Mouse (Mus musculus): ENCODE measurements around the gene Ttc7b.

Ttc7b gene

GRCm38 (mm10) chr12:100328998-100329397 is 191.6 kb downstream of the Ttc7b start:
- DNase-seq (ENCODE audit: low spot score): no peak

GRCm38 (mm10) chr12:100328557-100328956 is 192.1 kb downstream of the Ttc7b start:
- no peak for DNase-seq (ENCODE audit: low spot score)

GRCm38 (mm10) chr12:100326732-100327131 is 193.9 kb downstream of the Ttc7b start:
- DNase-seq (ENCODE audit: low spot score): no peak

GRCm38 (mm10) chr12:100325618-100326017 is 195.0 kb downstream of the Ttc7b start:
- no peak for DNase-seq (ENCODE audit: low spot score)

- no peak for DNase-seq (ENCODE audit: low spot score)
These were observed 195.4 kb downstream of the Ttc7b start for GRCm38 (mm10) chr12:100325212-100325611.

- DNase-seq (ENCODE audit: low spot score): no peak
These were observed 197.0 kb downstream of the Ttc7b start for GRCm38 (mm10) chr12:100323641-100324040.

GRCm38 (mm10) chr12:100322225-100322624 is 198.4 kb downstream of the Ttc7b start:
- DNase-seq (ENCODE audit: low spot score): no peak

GRCm38 (mm10) chr12:100321545-100321944 is 199.1 kb downstream of the Ttc7b start:
- no peak for DNase-seq (ENCODE audit: low spot score)

GRCm38 (mm10) chr12:100319746-100320145 is 200.9 kb downstream of the Ttc7b start:
- DNase-seq (ENCODE audit: low spot score): no peak

- DNase-seq (ENCODE audit: low spot score): no peak
These were observed 202.7 kb downstream of the Ttc7b start for GRCm38 (mm10) chr12:100317936-100318335.

- no peak for DNase-seq (ENCODE audit: low spot score)
These were observed 204.5 kb downstream of the Ttc7b start for GRCm38 (mm10) chr12:100316094-100316493.

- DNase-seq (ENCODE audit: low spot score): no peak
These were observed 205.3 kb downstream of the Ttc7b start for GRCm38 (mm10) chr12:100315119-100315885.

- no peak for DNase-seq (ENCODE audit: low spot score)
These were observed 206.7 kb downstream of the Ttc7b start for GRCm38 (mm10) chr12:100313785-100314375.

GRCm38 (mm10) chr12:100313209-100313608 is 207.4 kb downstream of the Ttc7b start:
- DNase-seq (ENCODE audit: low spot score): no peak

- DNase-seq (ENCODE audit: low spot score): no peak
These were observed 209.9 kb downstream of the Ttc7b start for GRCm38 (mm10) chr12:100310471-100311392.

- DNase-seq (ENCODE audit: low spot score): no peak
These were observed 211.4 kb downstream of the Ttc7b start for GRCm38 (mm10) chr12:100309201-100309600.

- DNase-seq (ENCODE audit: low spot score): no peak
These were observed 212.9 kb downstream of the Ttc7b start for GRCm38 (mm10) chr12:100307501-100308260.

GRCm38 (mm10) chr12:100306336-100306735 is 214.3 kb downstream of the Ttc7b start:
- no peak for DNase-seq (ENCODE audit: low spot score)

- no peak for DNase-seq (ENCODE audit: low spot score)
These were observed 215.5 kb downstream of the Ttc7b start for GRCm38 (mm10) chr12:100305051-100305673.

GRCm38 (mm10) chr12:100304280-100304679 is 216.3 kb downstream of the Ttc7b start:
- DNase-seq (ENCODE audit: low spot score): no peak

GRCm38 (mm10) chr12:100303141-100303540 is 217.5 kb downstream of the Ttc7b start:
- DNase-seq (ENCODE audit: low spot score): no peak
